Comparison of ENCODE assay signal across 9 mouse cellular contexts in genomic region chr7:97386806-97387370, GRCm38 (mm10). TPM values are rescaled to one million over a fixed set of nuclear protein-coding genes. Genes with fewer than 3 reads are reported as not detected.
DNase-seq lines count a peak whose midpoint lies in the region; ATAC-seq and TF ChIP-seq lines count a peak whose summit lies in the region.
"Had no signal": no experiment of that assay in that cellular context is flagged by ENCODE, and none has a peak within 500 bp of the region (broad histone marks: within the 10 kb centered on the region; RNA-seq: fewer than 3 reads in every experiment).

No protein-coding gene starts in this region.

- 82% methylated on average over 5 of the region's 5 CpGs for WGBS in neural tube, embryonic 15.5 days
- WGBS in intestine, embryonic 16.5 days, result 74% methylated on average over 5 of the region's 5 CpGs
- 84% methylated on average over 5 of the region's 5 CpGs for WGBS in kidney, adult 2 months

- no peak overlapping the region for H3K9ac ChIP-seq in neural tube, embryonic 15.5 days (replicated peaks)
- no peak overlapping the region for H3K9ac ChIP-seq in intestine, embryonic 16.5 days (ENCODE audit: low read depth, low read length)
- H3K9ac ChIP-seq: liver, embryonic 14.5 days had no signal

- TF ChIP-seq CTCF in kidney, adult 2 months (conservative IDR thresholded peaks at IDR 0.05; ENCODE audit: insufficient read depth, insufficient read length, low read depth, low read length), result no peak

- no peaks in the 10 kb centered on the region for H3K4me1 ChIP-seq in neural tube, embryonic 15.5 days
- no peaks in the 10 kb centered on the region for H3K4me1 ChIP-seq in intestine, embryonic 16.5 days (ENCODE audit: control insufficient read depth, insufficient read depth, low read length)
- H3K4me1 ChIP-seq in kidney, adult 2 months (ENCODE audit: control insufficient read depth, insufficient read depth, low read length), result no peaks in the 10 kb centered on the region

- no peak for DNase-seq in neural tube, embryonic 10.5 days (ENCODE audit: extremely low spot score, low spot score)
- DNase-seq in frontal cortex, postnatal 14 days (ENCODE audit: low spot score in 2 of 2), result peak; percentile 58 to 70
- DNase-seq in right cerebral cortex, adult 2 months (ENCODE audit: low spot score in 2 of 2), result peak; percentile 74 to 75
- DNase-seq in embryo, embryonic 10 days (ENCODE audit: low spot score), result no peak
- DNase-seq in lung, postnatal 14 days, result no peak
- no peak for DNase-seq in kidney, adult 2 months

- no peak for TF ChIP-seq POLR2A in kidney, adult 2 months (IDR thresholded peaks at IDR 0.05; ENCODE audit: low read depth, low read length)

- 0 out of 2 replicates have a peak, but pooled peaks have one; percentile 53 for ATAC-seq in neural tube, embryonic 15.5 days (ENCODE audit: low FRiP score)
- ATAC-seq in intestine, embryonic 16.5 days, result 0 out of 2 replicates have a peak, but pooled peaks have one; percentile 4

- no peaks in the 10 kb centered on the region for H3K9me3 ChIP-seq in neural tube, embryonic 15.5 days (replicated peaks)
- H3K9me3 ChIP-seq in intestine, embryonic 16.5 days (ENCODE audit: control insufficient read depth, low read length), result no peaks in the 10 kb centered on the region

- peaks cover 58% of the 10 kb centered on the region for H3K36me3 ChIP-seq in neural tube, embryonic 15.5 days
- H3K36me3 ChIP-seq in intestine, embryonic 16.5 days (ENCODE audit: control insufficient read depth, insufficient read depth, low read length), result peaks cover 31% of the 10 kb centered on the region
- no peaks in the 10 kb centered on the region for H3K36me3 ChIP-seq in kidney, adult 2 months (ENCODE audit: control insufficient read depth, insufficient read depth, low read length)

- peak overlapping the region; percentile 56; the same call in 1 of the 2 replicates for H3K27ac ChIP-seq in neural tube, embryonic 15.5 days (replicated peaks)
- peak overlapping the region; percentile 17 for H3K27ac ChIP-seq in intestine, embryonic 16.5 days (ENCODE audit: low read length)
- no peak overlapping the region for H3K27ac ChIP-seq in kidney, adult 2 months (ENCODE audit: insufficient read depth, low read depth, low read length)
- H3K27ac ChIP-seq: liver, embryonic 14.5 days had no signal

- H3K4me2 ChIP-seq in neural tube, embryonic 15.5 days, result no peak overlapping the region
- no peak overlapping the region for H3K4me2 ChIP-seq in intestine, embryonic 16.5 days (ENCODE audit: low read depth, low read length)

- no peaks in the 10 kb centered on the region for H3K27me3 ChIP-seq in neural tube, embryonic 15.5 days (replicated peaks)
- no peaks in the 10 kb centered on the region for H3K27me3 ChIP-seq in intestine, embryonic 16.5 days (replicated peaks; ENCODE audit: control insufficient read depth, insufficient read depth, low read length)
- no peaks in the 10 kb centered on the region for H3K27me3 ChIP-seq in kidney, adult 2 months (replicated peaks; ENCODE audit: control insufficient read depth, insufficient read depth, low read length)

- no peak overlapping the region for H3K4me3 ChIP-seq in neural tube, embryonic 15.5 days (replicated peaks)
- no peak overlapping the region for H3K4me3 ChIP-seq in intestine, embryonic 16.5 days (ENCODE audit: low read length)
- no peak overlapping the region for H3K4me3 ChIP-seq in kidney, adult 2 months (ENCODE audit: insufficient read depth, low read depth, low read length)

RNA-seq across cellular contexts. Expression of gene Ndufc2, which starts 12.9 kb away (rescaled TPM):
- 469 and 526 TPM in 2 replicates for polyA plus RNA-seq in neural tube, embryonic 15.5 days (2015; fragmentation: Nextera tagmentation; extraction: Ambion mirVana)
- polyA plus RNA-seq in intestine, embryonic 16.5 days (2015; fragmentation: Nextera tagmentation; extraction: Ambion mirVana), result 377 and 385 TPM in 2 replicates
- 300 and 389 TPM in 2 replicates for polyA plus RNA-seq in kidney, adult 2 months (2012; rRNA removed)

RNA-seq across cellular contexts. Expression of gene Alg8, which starts 15.5 kb away (rescaled TPM):
- 12.8 and 19.4 TPM in 2 replicates for polyA plus RNA-seq in neural tube, embryonic 15.5 days (2015; fragmentation: Nextera tagmentation; extraction: Ambion mirVana)
- polyA plus RNA-seq in intestine, embryonic 16.5 days (2015; fragmentation: Nextera tagmentation; extraction: Ambion mirVana), result 51.3 and 55.7 TPM in 2 replicates
- 9.9 and 10.4 TPM in 2 replicates for polyA plus RNA-seq in kidney, adult 2 months (2012; rRNA removed)

RNA-seq across cellular contexts. Expression of gene Thrsp, which starts 30.6 kb away (rescaled TPM):
- 1.5 and 2.1 TPM in 2 replicates for polyA plus RNA-seq in neural tube, embryonic 15.5 days (2015; fragmentation: Nextera tagmentation; extraction: Ambion mirVana)
- 0.40 and 0.45 TPM in 2 replicates for polyA plus RNA-seq in intestine, embryonic 16.5 days (2015; fragmentation: Nextera tagmentation; extraction: Ambion mirVana)
- 225 and 246 TPM in 2 replicates for polyA plus RNA-seq in kidney, adult 2 months (2012; rRNA removed)

RNA-seq across cellular contexts. Expression of gene Kctd21, which starts 54.8 kb away (rescaled TPM):
- 6.4 and 6.8 TPM in 2 replicates for polyA plus RNA-seq in neural tube, embryonic 15.5 days (2015; fragmentation: Nextera tagmentation; extraction: Ambion mirVana)
- 4.1 and 4.4 TPM in 2 replicates for polyA plus RNA-seq in intestine, embryonic 16.5 days (2015; fragmentation: Nextera tagmentation; extraction: Ambion mirVana)
- 6.3 and 6.8 TPM in 2 replicates for polyA plus RNA-seq in kidney, adult 2 months (2012; rRNA removed)

RNA-seq across cellular contexts. Expression of gene Usp35, which starts 55.1 kb away (rescaled TPM):
- polyA plus RNA-seq in neural tube, embryonic 15.5 days (2015; fragmentation: Nextera tagmentation; extraction: Ambion mirVana), result 3.6 and 4.5 TPM in 2 replicates
- polyA plus RNA-seq in intestine, embryonic 16.5 days (2015; fragmentation: Nextera tagmentation; extraction: Ambion mirVana), result 0.54 and 0.60 TPM in 2 replicates
- 1.8 and 2.7 TPM in 2 replicates for polyA plus RNA-seq in kidney, adult 2 months (2012; rRNA removed)

Comparison
In these comparisons a context has a peak if more than half of its experiments do, and no peak if none do; other contexts are left out.
1. DNase-seq: peak in frontal cortex, postnatal 14 days (2 of 2) and right cerebral cortex, adult 2 months (2 of 2); none in neural tube, embryonic 10.5 days (single experiment), embryo, embryonic 10 days (single experiment), lung, postnatal 14 days (single experiment) and kidney, adult 2 months (single experiment).
2. RNA of gene Thrsp, which starts 30.6 kb away (polyA plus RNA-seq): 225 to 246 TPM in kidney, adult 2 months; 1.5 to 2.1 TPM in neural tube, embryonic 15.5 days and 0.40 to 0.45 TPM in intestine, embryonic 16.5 days; every median in the first group is over 10 times any median in the second.